Comparison of ENCODE assay signal across 31 mouse cellular contexts in the genomic region with DNA sequence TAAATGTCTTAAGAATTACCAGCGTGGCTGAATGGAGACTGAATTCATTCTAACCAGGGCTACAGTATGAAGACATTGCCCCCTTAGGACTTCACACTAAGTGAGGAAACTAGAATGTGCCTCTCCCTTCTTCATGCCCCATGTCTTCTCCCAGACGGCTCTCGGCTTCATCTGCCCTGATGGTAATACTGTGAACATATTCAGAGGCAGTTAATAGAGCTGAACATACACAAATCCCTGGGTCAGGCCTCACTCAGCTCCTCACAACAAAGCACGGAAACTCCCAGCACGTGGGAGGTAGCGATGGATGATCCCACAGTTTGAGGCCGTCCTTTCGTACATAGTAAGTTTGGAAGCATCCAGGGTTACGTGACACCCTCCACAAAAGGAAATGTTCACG. TPM values are rescaled to one million over a fixed set of nuclear protein-coding genes. Genes with fewer than 3 reads are reported as not detected.
DNase-seq lines count a peak whose midpoint lies in the region; ATAC-seq lines count a peak whose summit lies in the region.
"Had no signal": no experiment of that assay in that cellular context is flagged by ENCODE, and none has a peak within 500 bp of the region (broad histone marks: within the 10 kb centered on the region; RNA-seq: fewer than 3 reads in every experiment).

No protein-coding gene starts in this region.

- no peaks in the 10 kb centered on the region for H3K9me3 ChIP-seq in heart, embryonic 10.5 days
- H3K9me3 ChIP-seq in kidney, embryonic 14.5 days (ENCODE audit: control insufficient read depth, low read length) = no peaks in the 10 kb centered on the region
- H3K9me3 ChIP-seq in kidney, embryonic 16.5 days (ENCODE audit: low read length) = no peaks in the 10 kb centered on the region
- H3K9me3 ChIP-seq in embryonic facial prominence, embryonic 10.5 days = no peaks in the 10 kb centered on the region
- H3K9me3 ChIP-seq: embryonic facial prominence, embryonic 13.5 days; embryonic facial prominence, embryonic 15.5 days; forebrain, embryonic 10.5 days; forebrain, embryonic 12.5 days; G1E had no signal

- DNase-seq in heart, embryonic 10.5 days (ENCODE audit: low spot score) = peak; percentile 64
- DNase-seq in heart, adult 11 months = no peak
- no peak for DNase-seq in kidney, postnatal 14 days
- DNase-seq in kidney, postnatal 25 days = no peak
- peak; percentile 3 for DNase-seq in embryonic facial prominence, embryonic 10.5 days (ENCODE audit: low spot score)
- DNase-seq in left cerebral cortex, postnatal 14 days (ENCODE audit: low spot score in 2 of 2) = no peak
- DNase-seq: adrenal gland, adult 8-10 months; adrenal gland, postnatal 14 days; adrenal gland, postnatal 36 days; B cell, adult 2 months; cerebellum, adult 11-12 months; cerebellum, adult 2 months; cerebellum, adult 9-10 months; cerebellum, postnatal 10 days; cerebellum, postnatal 25 days had no signal

- no peak overlapping the region for H3K27ac ChIP-seq in heart, embryonic 10.5 days
- H3K27ac ChIP-seq in kidney, embryonic 14.5 days (ENCODE audit: low read depth, low read length) = no peak overlapping the region
- no peak overlapping the region for H3K27ac ChIP-seq in kidney, embryonic 16.5 days (ENCODE audit: low read length)
- H3K27ac ChIP-seq in embryonic facial prominence, embryonic 10.5 days (replicated peaks) = no peak overlapping the region
- H3K27ac ChIP-seq: embryonic facial prominence, embryonic 13.5 days; embryonic facial prominence, embryonic 15.5 days; forebrain, embryonic 10.5 days; forebrain, embryonic 12.5 days had no signal

- no peak overlapping the region for H3K9ac ChIP-seq in kidney, embryonic 14.5 days (ENCODE audit: low read depth, low read length)
- no peak overlapping the region for H3K9ac ChIP-seq in kidney, embryonic 16.5 days (replicated peaks; ENCODE audit: low read length)
- H3K9ac ChIP-seq: embryonic facial prominence, embryonic 13.5 days; embryonic facial prominence, embryonic 15.5 days; forebrain, embryonic 12.5 days had no signal

- H3K4me2 ChIP-seq in kidney, embryonic 14.5 days (replicated peaks; ENCODE audit: low read depth, low read length) = no peak overlapping the region
- no peak overlapping the region for H3K4me2 ChIP-seq in kidney, embryonic 16.5 days (replicated peaks; ENCODE audit: low read depth, low read length)
- H3K4me2 ChIP-seq: embryonic facial prominence, embryonic 13.5 days; embryonic facial prominence, embryonic 15.5 days; forebrain, embryonic 12.5 days had no signal

- H3K36me3 ChIP-seq in heart, embryonic 10.5 days = no peaks in the 10 kb centered on the region
- H3K36me3 ChIP-seq in kidney, embryonic 14.5 days (ENCODE audit: control insufficient read depth, insufficient read depth, low read length) = no peaks in the 10 kb centered on the region
- H3K36me3 ChIP-seq in kidney, embryonic 16.5 days (ENCODE audit: insufficient read depth, low read length) = no peaks in the 10 kb centered on the region
- no peaks in the 10 kb centered on the region for H3K36me3 ChIP-seq in embryonic facial prominence, embryonic 10.5 days (replicated peaks)
- H3K36me3 ChIP-seq: embryonic facial prominence, embryonic 13.5 days; embryonic facial prominence, embryonic 15.5 days; forebrain, embryonic 10.5 days; forebrain, embryonic 12.5 days; G1E had no signal

- 89% methylated on average over 10 of the region's 10 CpGs for WGBS in heart, embryonic 10.5 days
- WGBS in kidney, embryonic 14.5 days = 39% methylated on average over 10 of the region's 10 CpGs
- 31% methylated on average over 10 of the region's 10 CpGs for WGBS in kidney, embryonic 16.5 days
- WGBS in embryonic facial prominence, embryonic 10.5 days = 89% methylated on average over 10 of the region's 10 CpGs

- H3K27me3 ChIP-seq in heart, embryonic 10.5 days (ENCODE audit: insufficient read depth, poor library complexity, severe bottlenecking) = no peaks in the 10 kb centered on the region
- H3K27me3 ChIP-seq in kidney, embryonic 14.5 days (ENCODE audit: control insufficient read depth, insufficient read depth, low read length) = no peaks in the 10 kb centered on the region
- H3K27me3 ChIP-seq in kidney, embryonic 16.5 days (ENCODE audit: insufficient read depth, low read length) = no peaks in the 10 kb centered on the region
- no peaks in the 10 kb centered on the region for H3K27me3 ChIP-seq in embryonic facial prominence, embryonic 10.5 days (replicated peaks; ENCODE audit: low read depth, poor library complexity, severe bottlenecking)
- H3K27me3 ChIP-seq: CH12.LX; embryonic facial prominence, embryonic 13.5 days; embryonic facial prominence, embryonic 15.5 days; forebrain, embryonic 12.5 days; Patski had no signal

- H3K4me3 ChIP-seq in heart, embryonic 10.5 days = no peak overlapping the region
- no peak overlapping the region for H3K4me3 ChIP-seq in kidney, embryonic 14.5 days (ENCODE audit: low read length)
- H3K4me3 ChIP-seq in kidney, embryonic 16.5 days (ENCODE audit: low read length) = no peak overlapping the region
- H3K4me3 ChIP-seq in embryonic facial prominence, embryonic 10.5 days = no peak overlapping the region
- H3K4me3 ChIP-seq: embryonic facial prominence, embryonic 13.5 days; embryonic facial prominence, embryonic 15.5 days; erythroblast, embryonic 14.5 days; forebrain, embryonic 10.5 days; forebrain, embryonic 12.5 days had no signal

- intact Hi-C loops in left cerebral cortex, postnatal 14 days (cut with DNase I) = no loop called here

- H3K4me1 ChIP-seq in heart, embryonic 10.5 days = peaks cover 9% of the 10 kb centered on the region
- peaks cover 14% of the 10 kb centered on the region for H3K4me1 ChIP-seq in kidney, embryonic 14.5 days (ENCODE audit: control insufficient read depth, insufficient read depth, low read length)
- H3K4me1 ChIP-seq in kidney, embryonic 16.5 days (ENCODE audit: insufficient read depth, low read length) = peaks cover 30% of the 10 kb centered on the region
- peaks cover 8% of the 10 kb centered on the region for H3K4me1 ChIP-seq in embryonic facial prominence, embryonic 10.5 days
- H3K4me1 ChIP-seq: embryonic facial prominence, embryonic 13.5 days; embryonic facial prominence, embryonic 15.5 days; forebrain, embryonic 10.5 days; forebrain, embryonic 12.5 days had no signal

- peak; percentile 51; the same call in 1 of the 2 replicates for ATAC-seq in kidney, embryonic 14.5 days (ENCODE audit: low FRiP score, low TSS enrichment)
- peak; percentile 44; the same call in 1 of the 2 replicates for ATAC-seq in kidney, embryonic 16.5 days (ENCODE audit: low FRiP score, low TSS enrichment)
- ATAC-seq: activated CD4-positive, CD25-positive, alpha-beta regulatory T cell, adult 4 months; CD4-positive, CD25-positive, alpha-beta regulatory T cell, adult 4 months; forebrain, embryonic 14.5 days; Patski had no signal

RNA-seq across cellular contexts. Expression of gene Kcnmb3, which starts 18.8 kb away (rescaled TPM):
- polyA plus RNA-seq in heart, embryonic 10.5 days (2016; fragmentation: Nextera tagmentation; extraction: Ambion mirVana) = not detected in 2 replicates
- polyA plus RNA-seq in kidney, embryonic 14.5 days (2014; fragmentation: Nextera tagmentation; extraction: Ambion mirVana) = not detected in 2 replicates
- 0.23 and 0.26 TPM in 2 replicates for polyA plus RNA-seq in kidney, embryonic 16.5 days (2015; fragmentation: Nextera tagmentation; extraction: Ambion mirVana)
- polyA plus RNA-seq in embryonic facial prominence, embryonic 10.5 days (2016; fragmentation: Nextera tagmentation; extraction: Ambion mirVana) = 0.09 TPM in 1 of 2 replicates, not detected in the other
- under 1 TPM in 1 of 2 experiments, not detected in 1; 0.75 TPM for total RNA-seq in left cerebral cortex, postnatal 14 days (2021)
- total RNA-seq: adrenal gland, adult 18-20 months; G1E had no signal
- polyA plus RNA-seq: cortical plate, adult 2 months; embryonic facial prominence, embryonic 11.5 days; embryonic facial prominence, embryonic 13.5 days; erythroblast, embryonic 14.5 days; forebrain, embryonic 12.5 days; forebrain, embryonic 14.5 days; G1E; Patski had no signal

RNA-seq across cellular contexts. Expression of gene Zfp639, which starts 36.9 kb away (rescaled TPM):
- 31.4 and 40.2 TPM in 2 replicates for polyA plus RNA-seq in heart, embryonic 10.5 days (2016; fragmentation: Nextera tagmentation; extraction: Ambion mirVana)
- 44.4 and 44.5 TPM in 2 replicates for polyA plus RNA-seq in kidney, embryonic 14.5 days (2014; fragmentation: Nextera tagmentation; extraction: Ambion mirVana)
- 38.6 and 42.2 TPM in 2 replicates for polyA plus RNA-seq in kidney, embryonic 16.5 days (2015; fragmentation: Nextera tagmentation; extraction: Ambion mirVana)
- polyA plus RNA-seq in embryonic facial prominence, embryonic 10.5 days (2016; fragmentation: Nextera tagmentation; extraction: Ambion mirVana) = 40.7 and 41.0 TPM in 2 replicates
- total RNA-seq in left cerebral cortex, postnatal 14 days (2021) = 10 to 100 TPM; 34.7 to 37.1 TPM

RNA-seq across cellular contexts. Expression of gene Mfn1, which starts 56.1 kb away (rescaled TPM):
- polyA plus RNA-seq in heart, embryonic 10.5 days (2016; fragmentation: Nextera tagmentation; extraction: Ambion mirVana) = 45.6 and 65.3 TPM in 2 replicates
- 17.8 and 29.6 TPM in 2 replicates for polyA plus RNA-seq in kidney, embryonic 14.5 days (2014; fragmentation: Nextera tagmentation; extraction: Ambion mirVana)
- polyA plus RNA-seq in kidney, embryonic 16.5 days (2015; fragmentation: Nextera tagmentation; extraction: Ambion mirVana) = 35.2 and 37.6 TPM in 2 replicates
- 23.9 and 24.9 TPM in 2 replicates for polyA plus RNA-seq in embryonic facial prominence, embryonic 10.5 days (2016; fragmentation: Nextera tagmentation; extraction: Ambion mirVana)
- 100 to 1,000 TPM in 1 of 2 experiments, 10 to 100 TPM in 1; 94.2 to 110 TPM for total RNA-seq in left cerebral cortex, postnatal 14 days (2021)

Comparison
In these comparisons a context has a peak if more than half of its experiments do, and no peak if none do; other contexts are left out.
1. DNase-seq: peak in heart, embryonic 10.5 days (single experiment) and embryonic facial prominence, embryonic 10.5 days (single experiment); none in heart, adult 11 months (single experiment), kidney, postnatal 14 days (single experiment), kidney, postnatal 25 days (0 of 2) and left cerebral cortex, postnatal 14 days (0 of 2).